Mouse (Mus musculus) kidney, adult 9 months (tissue): Measurements from ENCODE around the gene Gm853.

Experiments
- DNase-seq: peaks from one replicate; pipeline ENCODE4 v3.0.0; 2022

The Gm853 gene

DNA sequence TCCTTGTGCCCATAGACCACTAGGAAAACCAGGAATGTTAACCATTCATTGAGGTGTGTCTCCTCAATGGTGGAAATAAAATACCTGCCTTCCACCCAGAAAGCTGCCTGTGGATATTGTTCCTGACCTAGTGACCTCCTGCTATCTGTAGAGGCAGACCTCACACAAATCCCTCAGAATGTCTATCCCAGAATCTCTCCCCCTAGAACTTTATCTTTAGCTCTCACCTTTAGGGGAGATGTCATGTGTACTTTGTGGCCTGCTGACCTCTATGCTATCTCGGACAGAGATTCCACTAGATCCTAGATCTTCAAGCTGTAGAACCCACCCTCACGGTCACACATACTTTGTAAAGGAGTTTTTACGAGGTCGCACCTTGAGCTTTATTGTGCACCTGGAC lies 9.0 kb downstream of the Gm853 start:
- no peak for DNase-seq

- no peak for DNase-seq
Measured at GRCm38 (mm10) chr4:130212421-130212820, 9.8 kb downstream of the Gm853 start.

DNA sequence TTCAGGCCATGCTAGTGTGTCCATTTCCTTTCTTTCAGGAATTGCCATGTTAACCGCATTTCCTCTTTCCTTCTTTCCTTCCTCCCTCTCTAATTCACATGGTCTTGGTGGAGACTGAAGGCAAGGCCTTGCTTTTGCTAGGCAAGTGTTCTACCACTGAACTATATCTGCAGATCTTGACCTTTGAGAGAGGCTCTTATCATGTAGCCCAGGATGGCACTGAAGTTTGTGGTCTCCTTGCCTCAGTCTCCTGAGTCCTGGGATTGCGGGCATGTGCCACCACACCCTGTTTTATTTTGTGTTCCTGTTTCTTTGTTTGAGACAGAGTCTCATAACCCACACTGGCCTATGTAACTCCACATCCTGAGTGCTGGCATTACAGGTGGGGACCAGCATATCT lies 10.3 kb downstream of the Gm853 start:
- no peak for DNase-seq

DNA sequence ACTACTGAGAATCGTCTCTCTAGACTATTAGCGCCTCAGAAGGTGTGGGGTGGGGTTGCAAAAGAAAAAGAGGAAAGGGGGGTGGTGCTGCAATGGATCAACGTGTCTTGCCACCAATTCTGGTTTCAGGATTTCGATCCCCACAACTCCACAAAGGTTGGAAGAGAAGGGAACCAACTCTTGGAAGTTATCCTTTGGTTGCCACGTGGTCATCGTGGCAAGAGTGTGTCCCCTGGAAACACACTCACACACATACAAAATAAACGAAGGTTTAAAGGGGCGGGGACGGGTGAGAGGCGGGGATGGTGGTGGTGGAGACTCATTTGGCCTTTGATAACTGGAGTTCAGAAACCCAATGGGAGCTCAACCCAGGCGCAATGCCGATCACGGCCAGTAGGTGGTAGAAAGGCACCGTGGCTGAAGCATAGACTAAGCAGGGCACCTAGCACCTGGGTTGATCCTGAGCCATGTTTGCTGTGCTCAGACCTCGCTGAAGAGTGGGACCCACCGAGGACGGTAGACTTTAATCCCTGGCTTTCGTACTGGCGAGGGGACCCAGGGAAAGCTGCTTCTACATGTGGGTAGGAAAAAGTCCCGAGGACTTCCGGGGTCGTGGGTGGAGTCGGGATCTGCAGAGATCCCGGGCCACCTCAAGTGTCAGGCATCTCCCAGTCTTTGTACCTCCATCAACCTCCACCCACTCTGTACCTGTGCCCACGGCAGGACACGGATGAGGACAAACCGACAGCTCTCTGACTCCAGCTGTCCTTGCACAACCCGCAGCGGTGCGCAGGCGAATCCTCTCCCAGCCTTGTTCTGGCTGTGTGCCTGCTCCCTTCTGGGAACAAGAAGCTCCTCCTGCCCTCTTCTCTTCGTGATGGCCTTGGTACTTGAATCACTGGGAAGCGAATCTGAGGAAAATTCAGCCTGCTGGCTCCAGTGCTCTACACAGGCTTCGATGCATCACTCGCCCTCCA lies 23.2 kb downstream of the Gm853 start:
- DNase-seq, result peak; percentile 92

DNA sequence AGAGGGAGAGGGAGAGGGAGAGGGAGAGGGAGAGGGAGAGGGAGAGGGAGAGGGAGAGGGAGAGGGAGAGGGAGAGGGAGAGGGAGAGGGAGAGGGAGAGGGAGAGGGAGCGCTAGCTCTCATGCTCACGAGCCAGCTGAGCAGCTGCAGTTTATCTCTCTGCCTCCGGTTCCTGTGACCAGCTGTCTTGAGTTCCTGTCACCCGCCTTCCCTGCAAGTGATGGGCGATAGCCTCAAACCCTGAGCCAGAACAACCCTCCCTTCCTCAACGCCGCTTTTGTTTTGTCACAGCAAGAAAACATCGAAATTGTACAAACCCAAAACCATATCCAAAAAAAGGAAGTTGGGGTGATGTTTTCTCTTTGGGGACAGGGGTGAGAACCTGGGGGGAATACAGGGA lies 25.7 kb downstream of the Gm853 start:
- DNase-seq, result no peak

DNA sequence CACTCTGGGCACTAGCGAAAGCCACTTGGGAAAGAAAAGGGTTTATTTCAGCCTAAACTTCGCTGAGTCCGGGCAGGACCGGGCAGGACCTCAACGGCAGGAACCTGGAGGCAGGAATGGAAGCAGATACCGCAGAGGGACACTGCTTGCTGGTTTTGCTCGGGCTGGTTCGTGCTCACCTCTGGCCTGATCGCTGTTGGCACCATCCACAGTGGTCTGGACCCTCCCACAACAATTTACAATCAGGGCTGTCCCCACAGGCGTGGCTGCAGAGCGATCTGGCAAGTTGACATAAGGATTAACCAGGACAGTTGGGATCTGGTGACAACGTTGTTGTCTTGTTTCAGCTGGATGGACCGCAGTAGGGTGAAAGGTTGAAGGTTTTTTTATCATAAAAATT lies 26.3 kb downstream of the Gm853 start:
- no peak for DNase-seq

DNA sequence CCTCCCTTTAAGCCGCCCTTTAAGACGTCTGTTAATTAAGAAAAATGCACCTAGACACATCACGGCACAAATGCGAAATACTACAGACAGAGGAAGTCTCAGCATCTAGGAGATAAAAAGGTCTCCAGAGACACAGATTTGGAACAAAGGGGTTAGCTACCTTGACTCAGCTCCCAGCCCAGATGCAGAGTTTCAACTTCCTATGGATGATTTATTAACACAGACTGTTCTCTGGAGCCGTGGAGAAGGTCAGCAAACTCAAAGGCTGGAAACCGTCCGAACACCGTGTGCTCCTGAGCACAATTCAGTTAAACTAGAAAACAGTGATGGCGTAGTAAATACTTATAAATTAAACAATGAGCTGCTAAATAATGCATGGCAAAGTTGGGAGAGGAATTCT lies 29.9 kb downstream of the Gm853 start:
- peak; percentile 73 for DNase-seq

- no peak for DNase-seq
Measured at GRCm38 (mm10) chr4:130189606-130190005, 32.6 kb downstream of the Gm853 start.

GRCm38 (mm10) chr4:130188806-130189297 lies 33.3 kb downstream of the Gm853 start:
- peak; percentile 85 for DNase-seq

GRCm38 (mm10) chr4:130186891-130187290 lies 35.3 kb downstream of the Gm853 start:
- DNase-seq, result no peak

GRCm38 (mm10) chr4:130186450-130186849 lies 35.8 kb downstream of the Gm853 start:
- DNase-seq, result no peak

- no peak for DNase-seq
Measured at GRCm38 (mm10) chr4:130183879-130184278, 38.3 kb downstream of the Gm853 start.

GRCm38 (mm10) chr4:130183023-130183422 lies 39.2 kb downstream of the Gm853 start:
- DNase-seq, result no peak

- peak; percentile 44 for DNase-seq
Measured at GRCm38 (mm10) chr4:130181886-130182285, 40.3 kb downstream of the Gm853 start.

- no peak for DNase-seq
Measured at GRCm38 (mm10) chr4:130180909-130181602, 41.1 kb downstream of the Gm853 start.

DNA sequence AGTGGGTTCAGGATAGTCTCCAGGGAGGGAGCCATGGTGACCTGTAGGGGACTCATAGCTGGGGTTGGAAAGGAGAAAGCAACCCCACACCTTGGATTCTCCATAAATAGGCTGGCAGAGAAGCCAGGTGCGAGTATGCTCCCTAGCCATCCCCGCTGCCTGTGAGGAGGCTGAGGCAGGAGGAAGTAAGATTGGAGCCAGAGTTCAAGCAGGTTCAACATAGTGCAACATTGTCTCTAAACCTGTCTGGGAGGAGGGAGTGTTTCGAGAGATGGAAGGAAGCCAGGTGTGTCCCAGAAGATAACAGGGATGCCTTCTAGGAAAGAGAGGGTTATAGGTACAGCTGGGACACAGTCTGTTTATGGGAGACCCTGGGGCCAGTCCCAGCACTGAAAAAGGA lies 42.3 kb downstream of the Gm853 start:
- DNase-seq, result no peak

GRCm38 (mm10) chr4:130177536-130177935 lies 44.7 kb downstream of the Gm853 start:
- no peak for DNase-seq

DNA sequence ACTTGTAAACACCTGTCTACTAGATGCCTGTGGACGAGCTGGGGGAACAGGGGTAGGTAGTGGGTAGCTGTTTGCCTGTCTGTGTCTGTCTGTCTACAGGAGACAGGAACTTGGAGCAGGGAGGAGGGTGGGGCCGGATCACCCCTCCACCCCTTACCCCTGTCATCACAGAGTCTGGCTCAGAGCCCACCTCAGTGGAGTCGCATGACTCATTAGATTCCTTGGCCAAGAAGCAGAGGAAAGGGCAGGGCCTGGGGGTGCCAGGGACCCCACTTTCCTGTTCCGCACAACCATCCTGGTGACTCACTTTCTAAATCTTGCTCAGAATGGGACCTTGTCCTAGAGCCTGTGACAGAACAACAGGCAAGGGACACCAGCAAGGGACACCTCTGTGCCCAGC lies 45.1 kb downstream of the Gm853 start:
- peak; percentile 61 for DNase-seq

- DNase-seq, result no peak
Measured at GRCm38 (mm10) chr4:130176156-130176720, 46.0 kb downstream of the Gm853 start.

DNA sequence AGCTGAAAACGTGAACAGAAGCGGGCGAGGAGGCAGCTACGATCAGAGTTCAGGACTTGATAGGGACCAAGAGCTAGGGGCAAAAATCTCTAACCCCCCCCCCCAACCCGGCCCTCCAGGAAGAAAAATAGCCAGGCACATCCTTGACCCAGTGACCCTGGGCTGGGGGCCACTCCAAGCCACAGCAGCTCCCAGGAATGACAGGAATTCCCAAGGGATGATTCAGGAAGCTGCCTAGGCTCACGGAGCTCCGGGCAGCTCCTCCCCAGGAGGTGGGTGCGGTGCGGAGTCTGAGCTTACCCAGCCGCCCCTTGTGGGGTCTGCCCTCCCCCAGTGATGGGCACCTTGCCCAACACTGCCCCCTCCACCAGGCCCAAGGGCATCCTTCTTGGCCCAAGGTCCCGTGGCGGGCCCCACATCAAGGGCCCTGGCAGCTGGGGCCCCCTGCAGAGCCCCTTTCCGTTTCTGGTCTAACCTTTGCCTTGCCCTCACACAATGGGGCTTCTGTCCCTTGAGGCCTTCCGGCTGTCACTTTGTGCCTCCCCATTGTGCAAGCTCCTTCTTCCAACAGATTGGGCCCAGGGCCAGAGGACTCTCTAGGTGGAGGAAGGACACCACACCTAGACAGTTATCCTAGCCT lies 47.0 kb downstream of the Gm853 start, which contains the start of gene Tinagl1:
TSS of gene Tinagl1 (minus strand) at position 51 of the 640 bp plus-strand sequence.
- DNase-seq, result peak; percentile 61

GRCm38 (mm10) chr4:130174335-130175031 lies 47.7 kb downstream of the Gm853 start:
- DNase-seq, result peak; percentile 89

GRCm38 (mm10) chr4:130173911-130174311 lies 48.3 kb downstream of the Gm853 start:
- DNase-seq, result peak; percentile 54
